Mouse (Mus musculus) thymus, adult 2 months (tissue): ENCODE measurements around the gene Camkk2.

Source experiments
- CTCF ChIP-seq: fragments of 200-500 bp; IDR thresholded peaks from 2 replicates; pipeline ENCODE4 v1.5.1; 2012; ENCODE audit warnings: mild to moderate bottlenecking, control low read depth, low read length, moderate library complexity, borderline replicate concordance; ENCODE audit not compliant: control insufficient read depth, poor library complexity, insufficient read depth; ENCODE audit errors: extremely low read depth
- POLR2A ChIP-seq: fragments of 200-500 bp; IDR thresholded peaks from 2 replicates; pipeline ENCODE4 v1.6.1; 2012; ENCODE audit warnings: mild to moderate bottlenecking, low read length, control low read depth, moderate library complexity; ENCODE audit not compliant: control insufficient read depth, poor library complexity, insufficient read depth; ENCODE audit errors: extremely low read depth

GRCm38 (mm10) chr5:122733881-122734280 lies 45.3 kb downstream of the Camkk2 start:
- TF ChIP-seq CTCF (0 out of 2 replicates have a peak, but pooled peaks have one; percentile 25), POLR2A (no peak)
